Mouse (Mus musculus) adrenal gland, postnatal 25 days (tissue): ENCODE results near the gene Aars. TPM values are rescaled to one million over a fixed set of nuclear protein-coding genes. Genes with fewer than 3 reads are reported as not detected.

Experiments
- DNase-seq: peaks from one replicate; pipeline ENCODE4 v3.0.0; 2021; ENCODE audit warnings: mixed read lengths
- microRNA-seq, 2 experiments: library from miRNA; unstranded; fragments of <30 nt; microRNA quantifications; one replicate each; pipeline ENCODE4 v1.2.0; 2021
- total RNA-seq: library from RNA; stranded (reverse); gene quantifications from 2 replicates; pipeline ENCODE4 v1.2.3, GENCODE M21; 2021

The Aars gene
- total RNA-seq, 1 experiment from 2014 or later: 163 TPM

- DNase-seq: peak; percentile 20
Measured at GRCm38 (mm10) chr8:111094719-111095302, 61.9 kb downstream of the Aars start.

Small RNA genes lying within 50 kb of the gene (microRNA-seq; reads per million reads assigned to microRNA genes)
- gene Gm24103 (0 reads per million in 2 experiments), gene Mir3473d (0.36 to 1.0 reads per million in 2 experiments)

Other genes with a start within 250 kb of the Aars start
- gene Il34, start 227.2 kb upstream of the Aars start, total RNA-seq: 21.6 and 38.6 TPM in 2 replicates
- 75.8 and 100 TPM in 2 replicates for gene Cog4, start 186.5 kb upstream of the Aars start, total RNA-seq
- gene Sf3b3, start 186.4 kb upstream of the Aars start, total RNA-seq: 81.6 and 86.5 TPM in 2 replicates
- 10.5 and 12.0 TPM in 2 replicates for gene Fuk, start 130.7 kb upstream of the Aars start, total RNA-seq
- 18.3 and 20.4 TPM in 2 replicates for gene St3gal2, start 113.2 kb upstream of the Aars start, total RNA-seq
- gene Ddx19a, start 35.3 kb upstream of the Aars start, total RNA-seq: 39.5 and 50.9 TPM in 2 replicates
- 9.3 and 12.4 TPM in 2 replicates for gene Ddx19b, start 1.4 kb upstream of the Aars start, total RNA-seq
- not detected in 2 replicates for gene Exosc6, start 23.2 kb downstream of the Aars start, total RNA-seq
- not detected in 2 replicates for gene Clec18a, start 59.3 kb downstream of the Aars start, total RNA-seq
- 33.4 and 43.5 TPM in 2 replicates for gene Pdpr, start 61.5 kb downstream of the Aars start, total RNA-seq
- 112 and 135 TPM in 2 replicates for gene Glg1, start 226.1 kb downstream of the Aars start, total RNA-seq